Mouse (Mus musculus): ENCODE results near the gene Satb1.

DNA sequence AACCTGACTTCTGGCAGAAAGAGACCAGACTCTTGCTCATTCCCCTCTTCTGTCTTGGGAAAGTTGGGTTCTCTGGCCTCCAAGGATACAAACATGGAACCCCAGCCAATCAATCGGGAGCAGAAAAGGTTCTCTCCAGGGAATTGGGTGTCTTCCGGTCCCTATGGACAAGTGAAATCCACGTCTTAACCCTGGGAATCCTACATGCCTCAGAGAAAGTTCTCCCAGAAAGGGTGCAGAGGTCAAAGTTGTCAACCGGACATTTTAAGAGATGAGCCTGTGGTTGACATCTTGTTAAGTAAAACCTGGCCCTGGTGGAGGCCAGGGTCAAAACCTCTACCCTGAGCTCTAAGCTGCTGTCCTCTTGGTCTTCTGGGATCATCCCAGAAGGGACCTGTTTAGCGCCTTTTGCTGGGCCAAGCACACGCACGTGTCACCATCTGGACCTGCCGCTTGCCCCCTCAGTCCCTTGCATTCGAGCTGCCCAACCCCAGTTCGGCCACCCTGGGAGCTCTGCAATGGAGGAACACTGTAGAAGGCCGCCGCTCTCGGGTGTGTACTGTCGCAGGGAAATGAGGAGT is 1.9 kb downstream of the Satb1 start:
- TF ChIP-seq POLR2A (IDR thresholded peaks at IDR 0.05; ENCODE audit: low read depth, low read length) (no peak), CTCF (conservative IDR thresholded peaks at IDR 0.05 in 1 of 2, IDR thresholded peaks at IDR 0.05 in 1 of 2; ENCODE audit: low read depth in 2 of 2, low read length in 2 of 2) (no peak), USF2 (conservative IDR thresholded peaks at IDR 0.05; ENCODE audit: low read depth, low read length) (no peak), ZC3H11A (IDR thresholded peaks at IDR 0.05; ENCODE audit: low read depth, low read length) (no peak), MYC (IDR thresholded peaks at IDR 0.05; ENCODE audit: low read depth, low read length) (no peak), MAZ (IDR thresholded peaks at IDR 0.05; ENCODE audit: low read depth, low read length) (no peak)

Measured in CH12.LX (cell line).